Mouse (Mus musculus) kidney, adult 2 months (tissue): ENCODE data around the gene Sp2.

Source experiments
- CTCF ChIP-seq: fragments of 200-500 bp; conservative IDR thresholded peaks from 2 replicates; pipeline ENCODE4 v1.5.1; 2011; ENCODE audit warnings: low read depth, mild to moderate bottlenecking, control low read depth, low read length, moderate library complexity, mixed read lengths; ENCODE audit not compliant: insufficient read depth, insufficient read length
- POLR2A ChIP-seq: fragments of 200-500 bp; IDR thresholded peaks from one replicate; pipeline ENCODE4 v1.6.1; 2011; ENCODE audit warnings: low read depth, low read length, control low read depth

DNA sequence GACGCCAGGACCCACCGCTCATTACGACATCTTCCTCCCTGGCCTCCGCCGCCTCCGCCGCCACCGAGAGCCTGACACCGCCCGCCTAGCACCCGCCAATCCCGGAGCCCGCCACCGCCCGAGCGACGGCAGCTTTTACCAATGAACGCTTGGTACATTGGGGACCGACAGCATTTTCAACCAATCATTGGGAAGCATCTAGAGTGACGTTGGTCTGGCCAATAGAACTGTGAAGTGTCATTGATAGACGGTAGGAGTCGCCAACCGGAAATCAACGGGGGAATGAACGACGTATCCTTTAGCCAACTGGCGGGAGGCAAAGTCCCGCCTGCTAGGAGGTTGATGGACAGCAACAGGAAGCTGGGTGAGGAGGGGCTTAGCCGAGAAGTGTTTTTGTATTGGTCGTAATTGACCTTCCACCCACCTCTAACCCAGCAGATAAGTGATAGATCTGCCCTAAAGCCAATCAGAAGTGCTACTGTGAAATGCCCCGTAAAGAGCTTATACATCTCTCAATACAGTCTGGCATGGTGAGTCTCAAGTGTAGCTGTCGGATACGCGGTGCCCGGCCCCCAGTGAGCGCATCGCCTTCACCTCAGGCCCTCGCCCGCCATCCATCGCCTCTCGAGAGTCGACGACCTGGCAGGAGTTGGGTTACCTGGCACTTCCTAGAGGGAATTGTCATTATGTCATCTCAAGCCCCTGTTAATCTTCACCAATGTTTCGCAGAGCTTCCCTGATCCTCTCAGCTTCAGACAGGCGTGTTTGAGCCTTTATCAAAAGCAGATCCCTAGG, 5.0 kb downstream of the Sp2 start:
- TF ChIP-seq CTCF (no peak), POLR2A (peak; percentile 69)
